Mouse (Mus musculus) small intestine, adult 2 months (tissue): Measurements from ENCODE around the gene Slc22a23.

Experiments used
- CTCF ChIP-seq: fragments of 200-500 bp; IDR thresholded peaks from 2 replicates; pipeline ENCODE4 v1.5.1; 2012; ENCODE audit warnings: low read depth, mild to moderate bottlenecking, control low read depth, inconsistent platforms, low read length, moderate library complexity, mixed read lengths; ENCODE audit not compliant: insufficient replicate concordance, insufficient read length; ENCODE audit errors: extremely low read depth
- POLR2A ChIP-seq: fragments of 200-500 bp; IDR thresholded peaks from 2 replicates; pipeline ENCODE4 v1.6.1; 2012; ENCODE audit warnings: low read depth, mild to moderate bottlenecking, control low read depth, inconsistent platforms, low read length, moderate library complexity

- no peak for TF ChIP-seq CTCF
- TF ChIP-seq POLR2A, result no peak
Observed at GRCm38 (mm10) chr13:34193384-34193783, 151.6 kb downstream of the Slc22a23 start.
